Mouse (Mus musculus) kidney, postnatal 36 days (tissue): ENCODE results near the gene Slc39a5.

Experiments
- DNase-seq, 2 experiments: peaks; one replicate each; pipeline ENCODE4 v3.0.0; 2021 to 2022; ENCODE audit warnings: mixed read lengths in 2 of 2

The Slc39a5 gene

GRCm38 (mm10) chr10:128409692-128410559 is 8.9 kb upstream of the Slc39a5 start:
- peak; percentile 99 for DNase-seq

- DNase-seq = peak; percentile 12 to 49
These were observed 7.8 kb upstream of the Slc39a5 start for GRCm38 (mm10) chr10:128408591-128409535.

DNA sequence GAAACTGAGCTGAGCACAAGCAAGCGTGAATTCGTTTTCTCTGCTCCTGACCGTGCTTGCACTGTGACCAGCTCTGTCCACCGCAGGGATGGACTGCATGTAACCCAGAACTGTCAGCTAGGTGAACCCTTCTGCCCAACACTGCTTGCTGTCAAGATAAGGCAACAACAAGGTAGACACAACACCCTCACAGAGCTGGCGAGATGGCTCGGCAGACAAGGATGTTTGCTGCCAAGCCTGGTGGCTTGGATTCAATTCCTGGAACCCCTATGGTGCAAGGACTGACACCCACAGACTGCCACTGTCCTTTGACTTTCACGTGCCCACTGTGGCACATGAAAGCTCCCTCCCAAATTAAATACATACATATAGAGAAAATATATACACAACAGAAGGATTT is 2.9 kb upstream of the Slc39a5 start:
- DNase-seq = no peak

DNA sequence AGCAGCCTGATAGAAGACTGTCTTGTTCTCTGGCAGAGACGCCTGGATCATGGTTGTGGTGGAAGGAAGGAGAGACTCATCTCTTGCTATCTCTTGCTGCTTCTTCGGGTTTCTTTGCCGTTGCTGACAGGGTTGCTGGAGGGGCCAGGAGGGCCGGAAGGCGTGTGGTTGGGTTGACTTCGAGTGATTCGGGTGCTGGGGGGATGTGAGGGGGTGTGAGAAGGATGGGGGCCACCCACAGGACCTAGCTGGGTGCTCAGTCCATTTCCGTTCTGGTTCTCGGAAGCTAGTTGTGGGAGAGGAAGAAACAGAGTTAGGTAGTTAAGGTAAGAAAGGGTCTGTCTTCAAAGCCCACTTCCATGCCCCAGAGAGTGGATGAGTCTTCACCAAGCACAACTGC is 609 bp upstream of the Slc39a5 start:
- DNase-seq = no peak

- DNase-seq = peak; percentile 69 to 88
These were observed 691 bp downstream of the Slc39a5 start for GRCm38 (mm10) chr10:128400338-128400737.

DNA sequence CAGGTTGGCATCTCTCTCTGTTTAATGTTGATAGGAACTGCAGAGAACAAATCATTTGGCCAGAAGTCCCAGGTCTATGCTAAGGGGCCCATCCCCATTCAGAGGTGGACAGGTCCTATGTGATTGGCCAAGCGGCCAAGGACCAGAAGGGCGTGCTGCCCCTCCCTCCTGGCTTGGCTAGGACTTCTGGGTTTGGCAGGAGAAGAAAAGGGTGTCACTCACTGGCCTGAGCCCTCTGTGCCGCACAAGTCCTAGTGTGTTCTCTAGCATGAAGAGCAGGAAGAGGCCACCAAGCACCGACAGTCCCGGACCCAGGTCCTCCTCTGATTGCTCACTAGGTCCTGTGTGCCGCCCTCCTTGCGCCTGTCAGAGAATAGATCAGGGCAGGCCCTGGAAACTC is 3.6 kb downstream of the Slc39a5 start:
- DNase-seq = peak; percentile 34 to 41

GRCm38 (mm10) chr10:128396716-128397264 is 4.2 kb downstream of the Slc39a5 start:
- DNase-seq = peak; percentile 45 to 66

DNA sequence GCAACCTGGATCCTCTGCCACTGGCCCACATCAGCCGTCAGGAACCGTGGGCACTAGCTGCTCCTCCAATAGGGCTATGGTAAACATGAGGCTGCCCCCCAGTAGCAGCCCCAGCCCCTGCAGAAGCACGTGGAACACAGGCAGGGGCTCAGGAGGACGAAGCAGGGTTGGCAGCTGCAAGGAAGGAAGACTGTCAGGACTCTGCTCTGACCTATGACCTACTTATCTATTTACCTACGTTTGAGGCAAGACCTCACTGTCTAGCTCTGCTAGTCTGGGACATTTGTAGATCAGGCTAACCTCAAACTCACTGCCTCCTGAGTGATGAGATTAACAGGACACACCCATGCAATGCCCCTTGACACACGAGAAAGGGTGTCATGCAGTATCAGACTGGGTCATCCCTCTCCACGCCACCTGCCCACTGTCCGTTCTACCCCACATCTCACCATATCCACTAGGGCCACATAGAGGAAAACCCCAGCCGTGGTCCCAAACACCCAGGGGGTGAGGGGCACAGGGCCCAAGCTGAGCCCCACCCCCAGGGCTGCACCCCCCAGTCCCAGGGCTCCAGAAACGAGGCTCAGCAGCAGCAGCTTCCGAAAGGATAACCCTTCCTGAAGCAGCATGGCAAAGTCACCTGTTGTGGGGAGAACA is 4.9 kb downstream of the Slc39a5 start:
- no peak for DNase-seq

DNA sequence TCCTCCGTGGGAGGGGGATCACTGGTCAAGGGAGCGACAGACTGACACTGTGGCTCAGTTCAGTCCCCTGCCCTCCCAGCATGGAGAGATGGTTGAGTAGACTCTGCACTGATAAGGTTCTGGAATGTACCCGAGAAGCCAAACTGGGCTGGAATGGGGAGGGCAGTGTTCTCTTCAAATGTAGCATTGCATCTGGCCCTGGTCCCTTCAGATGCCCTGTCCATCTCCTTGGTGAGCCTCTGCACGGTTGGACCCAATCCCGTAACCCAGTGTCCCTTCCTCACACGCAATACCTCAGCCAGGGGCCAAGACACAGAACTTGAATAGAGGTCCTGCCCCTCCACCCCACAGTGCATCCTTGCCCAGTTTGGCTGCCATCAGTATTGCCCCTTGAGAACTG is 9.2 kb downstream of the Slc39a5 start:
- no peak for DNase-seq

DNA sequence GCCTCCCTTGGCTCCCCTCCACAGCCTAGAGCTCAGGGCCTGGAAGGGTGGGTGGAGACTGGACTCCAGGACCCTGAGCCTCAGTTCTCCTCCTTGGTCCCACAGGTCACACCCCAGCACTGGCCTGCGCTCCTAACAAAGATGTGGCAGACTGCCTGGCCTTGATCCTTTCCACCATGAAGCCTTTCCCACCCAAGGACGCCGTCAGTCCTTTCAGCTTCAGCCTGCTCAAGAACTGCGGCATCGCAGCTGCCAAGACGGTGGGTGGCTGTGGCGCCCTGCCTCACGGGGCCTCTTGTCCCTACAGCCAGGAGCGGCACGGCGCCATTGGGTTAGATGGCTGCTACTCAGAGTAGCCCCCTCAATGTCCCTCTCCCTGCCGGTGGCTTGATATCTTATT is 10.7 kb downstream of the Slc39a5 start:
- no peak for DNase-seq

DNA sequence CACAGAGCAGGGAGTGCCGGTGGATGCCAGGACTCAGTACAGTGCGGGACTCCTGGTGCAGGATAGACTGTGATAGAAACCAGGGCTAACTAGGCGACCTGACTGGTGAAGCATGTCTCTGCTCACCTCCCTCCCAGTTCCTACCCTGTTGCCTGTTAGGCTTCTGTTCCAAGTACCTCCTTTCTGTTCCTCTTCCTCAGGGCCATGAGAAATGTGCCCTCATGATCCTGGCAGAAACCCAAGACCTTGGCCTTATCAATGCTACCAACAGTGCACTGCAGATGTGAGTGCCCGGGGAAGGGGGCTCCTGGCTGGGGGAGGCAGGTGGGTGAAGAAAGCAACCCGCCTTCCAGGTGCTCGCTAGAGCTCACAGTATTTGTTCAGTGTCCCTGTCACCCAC is 11.5 kb downstream of the Slc39a5 start:
- DNase-seq = no peak

- no peak for DNase-seq
These were observed 12.1 kb downstream of the Slc39a5 start for GRCm38 (mm10) chr10:128388941-128389340.

- no peak for DNase-seq
These were observed 15.1 kb downstream of the Slc39a5 start for GRCm38 (mm10) chr10:128385902-128386301.

- no peak for DNase-seq
These were observed 18.5 kb downstream of the Slc39a5 start for GRCm38 (mm10) chr10:128382482-128382881.

- peak; percentile 30 to 71 for DNase-seq
These were observed 20.5 kb downstream of the Slc39a5 start for GRCm38 (mm10) chr10:128380565-128380964.

DNA sequence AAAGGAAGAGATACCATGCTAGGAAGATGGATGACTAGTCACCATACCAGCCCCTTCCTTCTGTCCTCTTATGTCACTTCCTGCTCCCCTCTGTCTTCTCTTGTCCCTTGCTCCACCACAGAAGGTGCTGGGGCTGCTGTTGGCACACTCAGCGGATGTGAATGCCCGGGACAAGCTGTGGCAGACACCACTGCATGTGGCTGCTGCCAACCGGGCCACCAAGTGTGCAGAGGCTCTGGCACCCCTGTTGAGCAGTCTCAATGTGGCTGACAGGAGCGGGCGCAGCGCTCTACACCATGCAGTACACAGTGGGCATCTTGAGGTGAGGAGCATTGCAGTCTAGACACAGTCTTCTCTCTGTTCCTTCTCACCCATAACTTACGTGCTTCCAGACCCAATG is 21.8 kb downstream of the Slc39a5 start:
- no peak for DNase-seq

- DNase-seq = no peak
These were observed 22.6 kb downstream of the Slc39a5 start for GRCm38 (mm10) chr10:128378462-128378861.

GRCm38 (mm10) chr10:128377940-128378448 is 23.0 kb downstream of the Slc39a5 start:
- DNase-seq = no peak

- DNase-seq = peak in 1 of 2 experiments; percentile 54
These were observed 23.6 kb downstream of the Slc39a5 start for GRCm38 (mm10) chr10:128377222-128377939.

- peak; percentile 84 to 95 for DNase-seq
These were observed 24.4 kb downstream of the Slc39a5 start, which contains the start of gene Ankrd52 for GRCm38 (mm10) chr10:128376455-128377211. Ankrd52 (plus strand) TSS chr10:128377115.

GRCm38 (mm10) chr10:128376099-128376454 is 25.0 kb downstream of the Slc39a5 start:
- no peak for DNase-seq
